Mouse (Mus musculus) layer of hippocampus, adult 2 months (tissue): ENCODE results near the gene Srf. TPM values are rescaled to one million over a fixed set of nuclear protein-coding genes. Genes with fewer than 3 reads are reported as not detected.

Source experiments
- DNase-seq, 2 experiments: peaks; one replicate each; pipeline ENCODE4 v3.0.0; 2022; ENCODE audit warnings: low spot score in 2 of 2
- H3K27ac ChIP-seq: fragments of 200-600 bp; 2 replicates; pipeline ENCODE4 v1.8.1; 2022
- H3K4me3 ChIP-seq: fragments of 200-600 bp; 2 replicates; pipeline ENCODE4 v1.8.1; 2022; ENCODE audit warnings: mild to moderate bottlenecking
- CTCF ChIP-seq: fragments of 200-600 bp; conservative IDR thresholded peaks from 2 replicates; pipeline ENCODE4 v1.8.1; 2022; ENCODE audit warnings: antibody characterized with exemption, mild to moderate bottlenecking, moderate library complexity
- long read RNA-seq, 2 experiments: library from polyadenylated mRNA; stranded (forward); transcript quantifications; one replicate each; pipeline ENCODE4 v2.0.0; 2021; ENCODE audit warnings: borderline mapping rate in 2 of 2
- total RNA-seq, 2 experiments: library from RNA; stranded (reverse); gene quantifications; 2 replicates each; pipeline ENCODE4 v1.2.3; 2021

Srf gene
- 10 to 100 TPM; 75.7 to 90.9 TPM for total RNA-seq
- long read RNA-seq, experiment 1, transcript Srf-201 (7 exons, 2,616 nt): major isoform, 7 of 23 reads
- long read RNA-seq, experiment 1, partial matches to known transcripts: 5 of 23 reads
- long read RNA-seq, experiment 1, other reads (novel, unspliced or antisense): 10 of 23 reads
- long read RNA-seq, experiment 2, transcript Srf-201 (7 exons, 2,616 nt): major isoform, 10 of 18 reads
- long read RNA-seq, experiment 2, partial matches to known transcripts: 1 of 18 reads
- long read RNA-seq, experiment 2, other reads (novel, unspliced or antisense): 6 of 18 reads

GRCm38 (mm10) chr17:46555673-46556583, at the start of gene Srf:
Srf (minus strand) TSS chr17:46556175.
- peak within 1 kb of the TSS; percentile 96 for H3K27ac ChIP-seq
- H3K4me3 ChIP-seq: peak within 1 kb of the TSS; percentile 90
- DNase-seq: peak; percentile 96 to 99
- peak; percentile 70 for TF ChIP-seq CTCF

DNA sequence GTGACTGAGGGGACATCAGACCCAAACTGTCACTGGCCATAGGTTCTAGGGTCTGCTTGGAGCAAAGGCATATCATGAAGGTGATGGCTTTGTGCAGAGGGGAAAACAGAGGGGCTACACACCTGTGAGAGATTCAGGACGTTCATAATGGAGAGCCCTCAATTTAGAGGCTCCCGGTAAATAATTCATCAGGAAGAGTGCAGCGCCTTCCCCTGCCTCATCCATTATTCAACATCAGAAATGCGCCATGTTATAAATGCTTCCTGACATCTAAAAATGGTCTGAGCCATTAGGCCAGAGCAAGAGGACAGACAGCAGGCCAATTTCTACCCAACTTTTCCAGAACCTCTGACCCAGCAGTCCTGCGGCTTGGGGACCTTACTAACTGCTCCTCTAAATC, 49.2 kb upstream of the Srf start:
- no peak overlapping the region for H3K27ac ChIP-seq
- no peak for TF ChIP-seq CTCF
- H3K4me3 ChIP-seq: no peak overlapping the region
- DNase-seq: no peak

GRCm38 (mm10) chr17:46603229-46603628, 47.3 kb upstream of the Srf start:
- no peak for DNase-seq
- no peak for TF ChIP-seq CTCF
- H3K4me3 ChIP-seq: no peak overlapping the region
- H3K27ac ChIP-seq: no peak overlapping the region

DNA sequence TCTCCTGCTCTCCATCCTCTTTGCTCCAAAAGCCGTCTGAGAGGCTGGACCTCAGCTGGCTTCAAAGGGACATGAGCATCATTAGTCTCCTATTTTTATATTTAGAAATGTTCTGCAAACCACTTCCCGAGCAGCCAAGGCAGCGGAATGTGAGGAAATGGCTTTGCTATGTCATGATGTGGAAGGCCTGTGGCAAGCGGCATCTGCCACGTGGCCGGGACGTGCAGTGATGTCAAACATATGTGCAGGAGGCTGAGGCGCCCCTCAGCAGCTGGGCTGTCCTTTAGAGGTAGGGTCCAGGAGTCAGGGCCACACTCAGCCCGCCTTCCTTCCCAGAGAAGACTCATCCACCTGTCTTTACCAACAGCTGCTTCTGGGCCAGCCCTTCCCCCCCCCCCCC, 46.2 kb upstream of the Srf start:
- no peak for TF ChIP-seq CTCF
- no peak overlapping the region for H3K27ac ChIP-seq
- no peak for DNase-seq
- H3K4me3 ChIP-seq: no peak overlapping the region

GRCm38 (mm10) chr17:46600569-46600968, 44.6 kb upstream of the Srf start:
- 0 out of 2 replicates have a peak, but pooled peaks have one; percentile 23 for TF ChIP-seq CTCF
- DNase-seq: no peak
- Histone ChIP-seq H3K27ac (no peak overlapping the region), H3K4me3 (no peak overlapping the region)

- no peak overlapping the region for H3K27ac ChIP-seq
- TF ChIP-seq CTCF: no peak
- no peak for DNase-seq
- H3K4me3 ChIP-seq: no peak overlapping the region
Observed at GRCm38 (mm10) chr17:46598963-46599362, 43.0 kb upstream of the Srf start.

- no peak overlapping the region for H3K4me3 ChIP-seq
- no peak for DNase-seq
- H3K27ac ChIP-seq: no peak overlapping the region
- TF ChIP-seq CTCF: no peak
Observed at GRCm38 (mm10) chr17:46597956-46598355, 42.0 kb upstream of the Srf start.

GRCm38 (mm10) chr17:46595336-46595735, 39.4 kb upstream of the Srf start:
- no peak for TF ChIP-seq CTCF
- H3K4me3 ChIP-seq: no peak overlapping the region
- H3K27ac ChIP-seq: peak overlapping the region; percentile 73
- no peak for DNase-seq

DNA sequence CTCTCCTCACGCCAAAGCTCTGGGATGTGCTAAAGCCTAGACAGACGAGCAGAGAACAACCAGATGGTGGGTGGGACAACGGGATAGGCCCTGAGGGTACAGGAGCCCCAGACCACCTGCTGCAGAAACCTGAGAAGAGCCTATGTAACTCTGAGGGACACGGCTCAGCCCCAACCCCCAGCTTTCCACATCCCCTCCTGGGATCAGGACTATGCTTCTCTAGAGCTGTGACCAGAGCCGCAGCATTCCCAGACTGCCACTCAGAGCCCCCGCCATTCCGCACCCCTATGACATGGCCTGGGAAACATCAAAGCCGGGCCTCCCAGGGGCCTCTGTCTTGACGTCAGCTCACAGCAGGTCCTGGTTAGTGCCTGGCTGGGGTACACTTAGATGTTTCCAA, 38.6 kb upstream of the Srf start:
- DNase-seq: no peak
- no peak for TF ChIP-seq CTCF
- Histone ChIP-seq H3K27ac (peak overlapping the region; percentile 73), H3K4me3 (no peak overlapping the region)

DNA sequence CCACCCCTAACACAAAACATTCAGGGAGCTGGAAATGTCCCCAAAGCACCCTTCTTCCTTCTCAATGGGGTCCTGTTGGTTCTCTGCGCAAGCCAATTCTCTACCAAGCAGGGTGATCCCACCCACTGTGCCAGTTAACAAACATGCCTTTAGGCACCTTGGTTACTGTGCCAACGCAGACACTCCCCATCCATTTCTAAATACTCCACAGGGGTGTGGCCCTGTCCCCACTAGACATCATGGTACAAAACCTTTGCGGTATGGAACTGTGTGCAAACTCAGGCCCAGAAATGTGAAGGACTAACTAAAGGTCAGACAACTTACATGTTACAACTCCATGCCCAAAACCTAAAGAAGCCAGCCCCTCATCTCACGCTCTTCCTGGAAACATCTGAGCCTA, 37.1 kb upstream of the Srf start:
- Histone ChIP-seq H3K27ac (peak overlapping the region; percentile 21; the same call in 1 of the 2 replicates), H3K4me3 (no peak overlapping the region)
- TF ChIP-seq CTCF: no peak
- no peak for DNase-seq

- DNase-seq: peak in 1 of 2 experiments; percentile 16
- no peak overlapping the region for H3K4me3 ChIP-seq
- no peak for TF ChIP-seq CTCF
- no peak overlapping the region for H3K27ac ChIP-seq
Observed at GRCm38 (mm10) chr17:46591406-46591805, 35.4 kb upstream of the Srf start.

- H3K27ac ChIP-seq: 0 out of 2 replicates have a peak overlapping the region, but pooled peaks have one; percentile 10
- DNase-seq: no peak
- TF ChIP-seq CTCF: no peak
- no peak overlapping the region for H3K4me3 ChIP-seq
Observed at GRCm38 (mm10) chr17:46590439-46590838, 34.5 kb upstream of the Srf start.

GRCm38 (mm10) chr17:46589635-46590314, 33.8 kb upstream of the Srf start:
- Histone ChIP-seq H3K4me3 (no peak overlapping the region), H3K27ac (peak overlapping the region; percentile 53; the same call in 1 of the 2 replicates)
- no peak for DNase-seq
- peak; percentile 56 for TF ChIP-seq CTCF
